Mouse (Mus musculus): ENCODE results near the gene Slain1. TPM values are rescaled to one million over a fixed set of nuclear protein-coding genes. Genes with fewer than 3 reads are reported as not detected.
A peak's percentile ranks its signal among the peaks of the same experiment; 100 is the strongest.

Slain1 gene
- polyA plus RNA-seq, 1 experiment from 2014 or later, result 28.4 TPM

- H3K27me3 ChIP-seq (ENCODE audit: control insufficient read depth, insufficient read depth, low read length), result no peaks in the 10 kb centered on the region
- WGBS, result 70% methylated on average over 5 of the region's 5 CpGs
- DNase-seq (ENCODE audit: low spot score) (no peak), ATAC-seq (ENCODE audit: low FRiP score) (no peak)
- H3K9me3 ChIP-seq (ENCODE audit: control insufficient read depth, low read length), result no peaks in the 10 kb centered on the region
- H3K4me3 ChIP-seq (replicated peaks; ENCODE audit: low read length), result no peak overlapping the region
- no peak overlapping the region for H3K9ac ChIP-seq
- H3K36me3 ChIP-seq (replicated peaks; ENCODE audit: control insufficient read depth, insufficient read depth), result peaks cover 25% of the 10 kb centered on the region
- H3K27ac ChIP-seq, result no peak overlapping the region
- H3K4me2 ChIP-seq (replicated peaks), result no peak overlapping the region
- H3K4me1 ChIP-seq (replicated peaks; ENCODE audit: control insufficient read depth, insufficient read depth, low read length), result peaks cover 45% of the 10 kb centered on the region
Measured at GRCm38 (mm10) chr14:103655448-103655847, 5.4 kb downstream of the Slain1 start.

GRCm38 (mm10) chr14:103657876-103658275, 7.8 kb downstream of the Slain1 start:
- H3K9ac ChIP-seq, result no peak overlapping the region

GRCm38 (mm10) chr14:103663026-103663425, 13.0 kb downstream of the Slain1 start:
- 53% methylated on average over 7 of the region's 7 CpGs for WGBS
- Histone ChIP-seq H3K36me3 (replicated peaks; ENCODE audit: control insufficient read depth, insufficient read depth) (peaks cover 31% of the 10 kb centered on the region), H3K27me3 (ENCODE audit: control insufficient read depth, insufficient read depth, low read length) (no peaks in the 10 kb centered on the region), H3K9me3 (ENCODE audit: control insufficient read depth, low read length) (no peaks in the 10 kb centered on the region), H3K4me2 (replicated peaks) (no peak overlapping the region), H3K9ac (no peak overlapping the region), H3K4me3 (replicated peaks; ENCODE audit: low read length) (no peak overlapping the region), H3K27ac (no peak overlapping the region), H3K4me1 (replicated peaks; ENCODE audit: control insufficient read depth, insufficient read depth, low read length) (0 out of 2 replicates have a peak, but pooled peaks cover 4% of the 10 kb centered on the region)
- ATAC-seq (ENCODE audit: low FRiP score) (peak; percentile 41; the same call in 1 of the 2 replicates), DNase-seq (ENCODE audit: low spot score) (no peak)

More at GRCm38 (mm10) chr14:103657876-103658275, 7.8 kb downstream of the Slain1 start:
- ATAC-seq (ENCODE audit: low FRiP score), result no peak
- Histone ChIP-seq H3K4me2 (replicated peaks) (no peak overlapping the region), H3K9me3 (ENCODE audit: control insufficient read depth, low read length) (no peaks in the 10 kb centered on the region), H3K36me3 (replicated peaks; ENCODE audit: control insufficient read depth, insufficient read depth) (peaks cover 37% of the 10 kb centered on the region), H3K4me1 (replicated peaks; ENCODE audit: control insufficient read depth, insufficient read depth, low read length) (peaks cover 30% of the 10 kb centered on the region), H3K4me3 (replicated peaks; ENCODE audit: low read length) (no peak overlapping the region), H3K27ac (no peak overlapping the region), H3K27me3 (ENCODE audit: control insufficient read depth, insufficient read depth, low read length) (no peaks in the 10 kb centered on the region)
- 84% methylated on average over 4 of the region's 4 CpGs for WGBS
- no peak for DNase-seq (ENCODE audit: low spot score)

- Histone ChIP-seq H3K27me3 (ENCODE audit: control insufficient read depth, insufficient read depth, low read length) (no peaks in the 10 kb centered on the region), H3K9ac (no peak overlapping the region), H3K4me3 (replicated peaks; ENCODE audit: low read length) (no peak overlapping the region), H3K36me3 (replicated peaks; ENCODE audit: control insufficient read depth, insufficient read depth) (peaks cover 18% of the 10 kb centered on the region), H3K4me1 (replicated peaks; ENCODE audit: control insufficient read depth, insufficient read depth, low read length) (0 out of 2 replicates have a peak, but pooled peaks cover 4% of the 10 kb centered on the region), H3K9me3 (ENCODE audit: control insufficient read depth, low read length) (0 out of 2 replicates have a peak, but pooled peaks cover 4% of the 10 kb centered on the region), H3K4me2 (replicated peaks) (no peak overlapping the region), H3K27ac (no peak overlapping the region)
- ATAC-seq (ENCODE audit: low FRiP score) (no peak), DNase-seq (ENCODE audit: low spot score) (no peak)
- 82% methylated on average over 4 of the region's 4 CpGs for WGBS
Measured at GRCm38 (mm10) chr14:103664391-103664790, 14.4 kb downstream of the Slain1 start.

GRCm38 (mm10) chr14:103666347-103666954, 16.4 kb downstream of the Slain1 start:
- no peak overlapping the region for H3K4me3 ChIP-seq (replicated peaks; ENCODE audit: low read length)
- DNase-seq (ENCODE audit: low spot score), result no peak
- H3K9ac ChIP-seq, result no peak overlapping the region
- no peak for ATAC-seq (ENCODE audit: low FRiP score)
- H3K36me3 ChIP-seq (replicated peaks; ENCODE audit: control insufficient read depth, insufficient read depth), result peaks cover 9% of the 10 kb centered on the region; the same call in 1 of the 2 replicates
- H3K4me2 ChIP-seq (replicated peaks), result no peak overlapping the region
- 0 out of 2 replicates have a peak, but pooled peaks cover 6% of the 10 kb centered on the region for H3K9me3 ChIP-seq (ENCODE audit: control insufficient read depth, low read length)
- H3K27me3 ChIP-seq (ENCODE audit: control insufficient read depth, insufficient read depth, low read length), result no peaks in the 10 kb centered on the region
- 0 out of 2 replicates have a peak, but pooled peaks cover 4% of the 10 kb centered on the region for H3K4me1 ChIP-seq (replicated peaks; ENCODE audit: control insufficient read depth, insufficient read depth, low read length)
- no peak overlapping the region for H3K27ac ChIP-seq
- 84% methylated on average over 8 of the region's 8 CpGs for WGBS

GRCm38 (mm10) chr14:103667036-103667435, 17.0 kb downstream of the Slain1 start:
- Histone ChIP-seq H3K4me1 (replicated peaks; ENCODE audit: control insufficient read depth, insufficient read depth, low read length) (0 out of 2 replicates have a peak, but pooled peaks cover 4% of the 10 kb centered on the region), H3K27ac (no peak overlapping the region), H3K9ac (no peak overlapping the region), H3K36me3 (replicated peaks; ENCODE audit: control insufficient read depth, insufficient read depth) (peaks cover 6% of the 10 kb centered on the region; the same call in 1 of the 2 replicates), H3K4me3 (replicated peaks; ENCODE audit: low read length) (no peak overlapping the region), H3K4me2 (replicated peaks) (no peak overlapping the region), H3K9me3 (ENCODE audit: control insufficient read depth, low read length) (0 out of 2 replicates have a peak, but pooled peaks cover 6% of the 10 kb centered on the region), H3K27me3 (ENCODE audit: control insufficient read depth, insufficient read depth, low read length) (no peaks in the 10 kb centered on the region)
- ATAC-seq (ENCODE audit: low FRiP score), result no peak
- DNase-seq (ENCODE audit: low spot score), result no peak
- 95% methylated on average over 8 of the region's 8 CpGs for WGBS

GRCm38 (mm10) chr14:103679395-103680217, 29.6 kb downstream of the Slain1 start:
- H3K27me3 ChIP-seq (ENCODE audit: control insufficient read depth, insufficient read depth, low read length), result no peaks in the 10 kb centered on the region
- ATAC-seq (ENCODE audit: low FRiP score) (peak; percentile 64), DNase-seq (ENCODE audit: low spot score) (no peak)
- H3K27ac ChIP-seq, result peak overlapping the region; percentile 76
- H3K9me3 ChIP-seq (ENCODE audit: control insufficient read depth, low read length), result no peaks in the 10 kb centered on the region
- no peaks in the 10 kb centered on the region for H3K36me3 ChIP-seq (replicated peaks; ENCODE audit: control insufficient read depth, insufficient read depth)
- H3K4me3 ChIP-seq (replicated peaks; ENCODE audit: low read length), result no peak overlapping the region
- 13% methylated on average over 18 of the region's 18 CpGs for WGBS
- peaks cover 47% of the 10 kb centered on the region for H3K4me1 ChIP-seq (replicated peaks; ENCODE audit: control insufficient read depth, insufficient read depth, low read length)
- H3K9ac ChIP-seq, result peak overlapping the region; percentile 40
- peak overlapping the region; percentile 36 for H3K4me2 ChIP-seq (replicated peaks)

GRCm38 (mm10) chr14:103680285-103680819, 30.3 kb downstream of the Slain1 start:
- H3K27me3 ChIP-seq (ENCODE audit: control insufficient read depth, insufficient read depth, low read length), result no peaks in the 10 kb centered on the region
- H3K27ac ChIP-seq, result peak overlapping the region; percentile 76
- DNase-seq (ENCODE audit: low spot score) (no peak), ATAC-seq (ENCODE audit: low FRiP score) (peak; percentile 24; the same call in 1 of the 2 replicates)
- H3K4me3 ChIP-seq (replicated peaks; ENCODE audit: low read length), result no peak overlapping the region
- H3K4me1 ChIP-seq (replicated peaks; ENCODE audit: control insufficient read depth, insufficient read depth, low read length), result peaks cover 47% of the 10 kb centered on the region
- peak overlapping the region; percentile 36 for H3K4me2 ChIP-seq (replicated peaks)
- no peaks in the 10 kb centered on the region for H3K9me3 ChIP-seq (ENCODE audit: control insufficient read depth, low read length)
- no peaks in the 10 kb centered on the region for H3K36me3 ChIP-seq (replicated peaks; ENCODE audit: control insufficient read depth, insufficient read depth)
- WGBS, result 62% methylated on average over 7 of the region's 7 CpGs
- H3K9ac ChIP-seq, result peak overlapping the region; percentile 40

Measured in hindbrain, embryonic 14.5 days (tissue).